Mouse (Mus musculus) stomach, embryonic 14.5 days (tissue): Measurements from ENCODE around the gene Parvg. TPM values are rescaled to one million over a fixed set of nuclear protein-coding genes. Genes with fewer than 3 reads are reported as not detected.
"Not testable (repeated sequence)": the region's sequence is repeated elsewhere in the genome, so short reads cannot be mapped to it uniquely, and the experiment has no call there.

Source experiments
- ATAC-seq: fragments of 200-750 bp; cut with Nextera tagmentation; 2 replicates; pipeline ENCODE4 v1.8.0; 2017; ENCODE audit warnings: low read depth, moderate TSS enrichment; ENCODE audit not compliant: insufficient number of reproducible peaks, insufficient read depth, low FRiP score
- H3K27ac ChIP-seq: fragments of 300-500 bp; sonication (generic); 2 replicates; pipeline ENCODE4 v1.5.1; 2014; ENCODE audit warnings: mild to moderate bottlenecking, low read length, moderate library complexity, mixed read lengths
- H3K27me3 ChIP-seq: fragments of 300-500 bp; sonication (generic); 2 replicates; pipeline ENCODE4 v1.6.1; 2014; ENCODE audit warnings: low read length, control low read depth, mixed read lengths; ENCODE audit not compliant: control insufficient read depth, insufficient read depth
- H3K36me3 ChIP-seq: fragments of 300-500 bp; sonication (generic); 2 replicates; pipeline ENCODE4 v1.6.1; 2014; ENCODE audit warnings: mild to moderate bottlenecking, control low read depth, low read length, moderate library complexity, mixed read lengths; ENCODE audit not compliant: control insufficient read depth, insufficient read depth
- H3K4me1 ChIP-seq: fragments of 300-500 bp; sonication (generic); 2 replicates; pipeline ENCODE4 v1.6.1; 2014; ENCODE audit warnings: low read length, control low read depth, mixed read lengths; ENCODE audit not compliant: control insufficient read depth, insufficient read depth
- H3K4me2 ChIP-seq: fragments of 300-500 bp; sonication (generic); replicated peaks from 2 replicates; pipeline ENCODE4 v1.6.1; 2014; ENCODE audit warnings: low read depth, low read length, control low read depth
- H3K4me3 ChIP-seq: fragments of 300-500 bp; sonication (generic); 2 replicates; pipeline ENCODE4 v1.5.1; 2014; ENCODE audit warnings: low read depth, low read length, control low read depth
- H3K9ac ChIP-seq: fragments of 300-500 bp; sonication (generic); replicated peaks from 2 replicates; pipeline ENCODE4 v1.6.1; 2014; ENCODE audit warnings: low read depth, mild to moderate bottlenecking, control low read depth, low read length, moderate library complexity, mixed read lengths
- H3K9me3 ChIP-seq: fragments of 300-500 bp; sonication (generic); 2 replicates; pipeline ENCODE4 v1.6.1; 2016; ENCODE audit warnings: low read depth, low read length, control low read depth; ENCODE audit not compliant: control insufficient read depth
- WGBS: fragments of 180-500 bp; shearing (Covaris S2); extraction: QIAGEN DNeasy Blood & Tissue Kit; methylation state at CpG from one replicate; pipeline ENCODE4 v1.1.7; 2014; 5-methylcytosine and 5-hydroxymethylcytosine counted together
- polyA plus RNA-seq: library from polyadenylated mRNA; unstranded; fragments of >200 nt; fragmentation: Nextera tagmentation; extraction: Ambion mirVana; gene quantifications from 2 replicates; pipeline ENCODE4 v1.2.1, GENCODE M21; 2014

Gene Parvg
- polyA plus RNA-seq, 1 experiment from 2014 or later: 2.0 TPM

GRCm38 (mm10) chr15:84285453-84285852, 38.4 kb upstream of the Parvg start:
- no peaks in the 10 kb centered on the region for H3K9me3 ChIP-seq
- no peak overlapping the region for H3K9ac ChIP-seq
- H3K27ac ChIP-seq: no peak overlapping the region
- no peak overlapping the region for H3K4me3 ChIP-seq
- H3K4me1 ChIP-seq: no peaks in the 10 kb centered on the region
- WGBS: 87% methylated on average over 7 of the region's 7 CpGs
- no peaks in the 10 kb centered on the region for H3K36me3 ChIP-seq
- no peak for ATAC-seq
- H3K4me2 ChIP-seq: no peak overlapping the region
- H3K27me3 ChIP-seq: no peaks in the 10 kb centered on the region

- not testable (repeated sequence) for H3K27me3 ChIP-seq, ATAC-seq
Measured at GRCm38 (mm10) chr15:84288953-84289352, 34.9 kb upstream of the Parvg start.

GRCm38 (mm10) chr15:84291097-84291496, 32.7 kb upstream of the Parvg start:
- no peaks in the 10 kb centered on the region for H3K4me1 ChIP-seq
- no peak overlapping the region for H3K9ac ChIP-seq
- H3K27ac ChIP-seq: no peak overlapping the region
- no peak overlapping the region for H3K4me3 ChIP-seq
- no peaks in the 10 kb centered on the region for H3K27me3 ChIP-seq
- WGBS: 90% methylated on average over 5 of the region's 5 CpGs
- no peak overlapping the region for H3K4me2 ChIP-seq
- H3K9me3 ChIP-seq: no peaks in the 10 kb centered on the region
- no peaks in the 10 kb centered on the region for H3K36me3 ChIP-seq
- no peak for ATAC-seq

More at GRCm38 (mm10) chr15:84288953-84289352, 34.9 kb upstream of the Parvg start:
- not testable (repeated sequence) for H3K4me3 ChIP-seq, H3K36me3 ChIP-seq, H3K9me3 ChIP-seq, H3K9ac ChIP-seq, H3K4me1 ChIP-seq, H3K27ac ChIP-seq, H3K4me2 ChIP-seq
- WGBS: 93% methylated on average over 1 of the region's 1 CpGs

- WGBS: 83% methylated on average over 12 of the region's 12 CpGs
- Histone ChIP-seq H3K27me3 (no peaks in the 10 kb centered on the region), H3K4me3 (no peak overlapping the region), H3K9me3 (no peaks in the 10 kb centered on the region), H3K36me3 (no peaks in the 10 kb centered on the region), H3K4me2 (no peak overlapping the region), H3K27ac (no peak overlapping the region), H3K4me1 (peaks cover 2% of the 10 kb centered on the region; the same call in 1 of the 2 replicates), H3K9ac (no peak overlapping the region)
- no peak for ATAC-seq
Measured at GRCm38 (mm10) chr15:84293590-84293989, 30.2 kb upstream of the Parvg start.

- no peak overlapping the region for H3K4me2 ChIP-seq
- H3K9me3 ChIP-seq: no peaks in the 10 kb centered on the region
- no peak for ATAC-seq
- no peaks in the 10 kb centered on the region for H3K36me3 ChIP-seq
- 90% methylated on average over 8 of the region's 9 CpGs for WGBS
- no peak overlapping the region for H3K27ac ChIP-seq
- H3K4me1 ChIP-seq: peaks cover 9% of the 10 kb centered on the region
- H3K4me3 ChIP-seq: no peak overlapping the region
- no peak overlapping the region for H3K9ac ChIP-seq
- no peaks in the 10 kb centered on the region for H3K27me3 ChIP-seq
Measured at GRCm38 (mm10) chr15:84294391-84294790, 29.4 kb upstream of the Parvg start.

GRCm38 (mm10) chr15:84295225-84295624, 28.6 kb upstream of the Parvg start:
- Histone ChIP-seq H3K36me3 (no peaks in the 10 kb centered on the region), H3K4me1 (peaks cover 17% of the 10 kb centered on the region), H3K27ac (no peak overlapping the region), H3K4me3 (no peak overlapping the region), H3K4me2 (no peak overlapping the region), H3K27me3 (no peaks in the 10 kb centered on the region), H3K9ac (no peak overlapping the region), H3K9me3 (no peaks in the 10 kb centered on the region)
- 73% methylated on average over 10 of the region's 10 CpGs for WGBS
- no peak for ATAC-seq

- ATAC-seq: no peak
- Histone ChIP-seq H3K4me3 (no peak overlapping the region), H3K27ac (no peak overlapping the region), H3K4me2 (no peak overlapping the region), H3K27me3 (no peaks in the 10 kb centered on the region), H3K36me3 (no peaks in the 10 kb centered on the region), H3K9ac (no peak overlapping the region), H3K4me1 (peaks cover 39% of the 10 kb centered on the region), H3K9me3 (no peaks in the 10 kb centered on the region)
- WGBS: 50% methylated on average over 8 of the region's 8 CpGs
Measured at GRCm38 (mm10) chr15:84297454-84297853, 26.4 kb upstream of the Parvg start.

GRCm38 (mm10) chr15:84298804-84299370, 24.9 kb upstream of the Parvg start:
- no peak overlapping the region for H3K4me3 ChIP-seq
- no peak overlapping the region for H3K27ac ChIP-seq
- no peaks in the 10 kb centered on the region for H3K9me3 ChIP-seq
- no peak overlapping the region for H3K9ac ChIP-seq
- ATAC-seq: 0 out of 2 replicates have a peak, but pooled peaks have one; percentile 16
- WGBS: 28% methylated on average over 13 of the region's 13 CpGs
- no peak overlapping the region for H3K4me2 ChIP-seq
- H3K4me1 ChIP-seq: peaks cover 39% of the 10 kb centered on the region
- no peaks in the 10 kb centered on the region for H3K36me3 ChIP-seq
- no peaks in the 10 kb centered on the region for H3K27me3 ChIP-seq
